Mouse (Mus musculus) 3T3-L1 (cell line): ENCODE data around the gene Paics.
"Not testable (repeated sequence)": the region's sequence is repeated elsewhere in the genome, so short reads cannot be mapped to it uniquely, and the experiment has no call there.

ENCODE experiments used
- DNase-seq: peaks from one replicate; pipeline ENCODE4 v3.0.0-alpha.2; 2015; ENCODE audit warnings: low read depth, low spot score

Paics gene

DNA sequence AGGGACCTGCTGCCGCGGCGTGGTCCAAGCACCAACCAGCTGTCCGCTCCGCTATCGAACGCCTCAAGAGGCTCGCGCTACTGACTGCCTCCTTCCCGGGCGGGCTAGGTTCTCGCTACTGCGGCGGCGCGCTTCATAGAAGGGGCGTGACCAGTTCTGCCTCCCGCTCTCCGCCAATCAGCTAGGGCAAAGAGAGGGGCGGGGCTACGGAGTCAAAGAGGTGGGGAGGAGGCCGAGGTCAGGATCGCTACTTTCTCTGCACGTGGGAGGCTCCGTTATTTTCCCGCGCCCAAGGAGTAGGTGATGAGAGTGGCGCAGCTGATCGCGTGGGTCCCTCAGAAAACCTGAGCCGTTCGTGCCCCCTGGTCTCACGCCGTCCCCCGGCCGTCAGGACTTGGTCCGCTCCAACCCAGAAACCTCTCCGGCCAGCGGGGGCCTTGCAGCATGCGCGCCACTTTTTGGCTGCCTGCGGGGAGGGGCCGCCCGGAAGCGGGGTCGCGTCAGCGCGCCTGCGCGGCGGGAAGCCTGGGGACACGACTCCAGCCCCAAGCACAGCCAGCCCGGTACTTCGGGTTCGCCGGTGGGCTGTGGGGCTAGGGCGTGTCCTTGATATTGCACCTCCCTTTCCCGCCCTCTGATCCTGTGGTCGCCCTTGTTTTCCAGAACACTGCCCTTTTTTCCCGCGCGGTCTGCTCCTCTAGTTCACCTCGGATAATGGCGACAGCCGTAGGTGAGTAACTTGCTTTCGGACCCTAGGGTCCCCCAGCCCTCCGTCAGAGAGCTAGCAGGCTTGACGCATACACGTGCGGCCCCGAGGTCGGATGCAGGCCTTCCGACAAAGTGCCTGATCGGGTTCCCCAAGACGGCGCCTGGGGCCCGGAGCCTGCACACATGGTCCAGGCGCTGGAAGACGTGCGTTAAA, at the start of gene Paics, which contains the start of gene Ppat:
Gene Paics, plus strand, starts transcription at position 202 of the 922 bp plus-strand sequence.
Gene Ppat, minus strand, starts transcription at position 473 of the 922 bp plus-strand sequence.
- peak; percentile 100 for DNase-seq

DNA sequence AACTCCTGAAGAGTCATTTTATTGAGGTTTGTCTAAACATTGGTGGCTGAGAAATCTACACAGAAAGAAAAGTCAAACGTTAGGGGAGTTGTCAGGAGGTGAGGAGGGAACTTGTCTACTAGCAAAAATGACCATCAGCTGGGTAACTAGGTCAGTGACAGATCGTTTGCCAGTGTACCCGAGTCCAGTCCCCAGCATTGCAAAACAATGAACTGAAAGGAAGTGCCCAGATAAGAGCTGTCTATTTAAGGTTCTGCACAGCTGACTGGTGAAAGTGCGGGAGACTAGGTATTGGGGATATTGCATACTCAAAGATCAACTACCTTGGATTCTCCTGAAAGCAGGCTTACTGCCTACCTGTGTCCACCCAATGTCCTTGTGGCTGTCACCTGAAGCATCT, 49.0 kb upstream of the Paics start:
- no peak for DNase-seq

DNA sequence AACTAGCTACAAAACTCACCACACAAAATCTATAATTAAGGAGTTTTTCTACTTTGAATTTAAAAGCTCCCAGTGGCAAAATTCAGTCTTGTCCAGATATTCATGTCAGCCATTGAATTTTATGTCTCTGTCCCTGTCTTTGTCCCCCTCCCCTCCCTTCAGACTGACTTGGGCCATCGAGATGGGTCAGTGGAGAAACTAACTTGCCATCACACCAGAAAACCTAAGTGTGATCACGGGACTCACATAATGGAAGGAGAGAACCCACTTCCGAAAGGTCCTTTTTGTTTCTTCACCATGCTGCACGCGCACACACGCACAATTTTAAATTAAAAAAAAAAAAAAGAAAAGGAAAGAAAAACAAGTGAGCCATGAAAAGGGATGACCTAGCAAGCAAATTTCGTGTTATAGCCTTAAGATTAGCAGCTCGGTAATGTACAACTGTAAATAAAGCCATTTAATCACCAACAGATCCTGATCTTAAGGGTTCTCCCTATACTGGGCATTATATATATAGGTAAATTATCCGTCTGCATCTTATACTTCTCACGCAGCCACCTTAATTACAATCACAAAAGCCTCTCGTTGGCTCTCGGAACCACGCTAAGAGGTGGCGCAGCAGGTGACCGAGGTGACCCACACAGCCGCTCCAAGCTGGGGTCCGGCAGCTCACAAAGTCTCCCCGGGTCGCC, 46.2 kb upstream of the Paics start:
- peak; percentile 42 for DNase-seq

GRCm38 (mm10) chr5:76905405-76906154, 45.5 kb upstream of the Paics start, which contains the start of gene Aasdh:
TSS of gene Aasdh (minus strand) at chr5:76905514.
- peak; percentile 96 for DNase-seq

DNA sequence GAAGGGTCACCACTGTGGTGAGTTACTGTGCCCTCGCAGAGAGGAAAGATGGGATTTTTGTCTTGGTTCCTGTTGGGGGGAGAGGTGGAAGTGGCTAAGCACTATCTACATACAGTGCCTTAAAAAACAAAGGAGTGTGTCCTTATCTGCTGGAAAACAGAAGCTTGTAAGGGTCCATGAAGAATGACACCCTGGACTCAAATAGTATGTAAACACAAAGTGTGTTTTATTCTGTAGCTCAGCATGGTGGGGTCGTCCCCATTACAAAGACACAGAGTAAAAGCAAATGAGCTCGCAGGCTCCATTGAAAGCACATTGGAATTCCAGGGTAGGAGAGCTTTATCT, 45.0 kb upstream of the Paics start:
- DNase-seq: no peak

DNA sequence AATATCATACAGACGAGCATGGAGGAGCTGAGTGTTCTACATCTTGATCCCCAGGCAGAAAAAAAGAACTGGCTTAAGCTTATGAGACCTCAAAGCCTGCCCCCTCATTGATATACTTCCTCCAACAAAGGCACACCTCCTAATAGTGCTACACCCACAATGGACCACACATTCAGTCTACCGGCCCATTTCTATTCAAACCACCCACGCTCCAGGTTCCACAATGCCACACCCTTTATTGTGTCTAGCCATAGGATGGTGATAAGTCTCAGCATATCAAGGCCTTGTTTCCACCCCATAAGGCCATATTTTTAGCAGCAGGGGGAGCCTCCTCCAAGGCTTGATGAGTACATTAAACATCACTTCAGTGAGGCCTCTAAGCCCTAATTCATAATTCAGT, 40.3 kb upstream of the Paics start:
- DNase-seq: no peak

GRCm38 (mm10) chr5:76912522-76912921, 38.6 kb upstream of the Paics start:
- DNase-seq: not testable (repeated sequence)

- peak; percentile 80 for DNase-seq
These were observed 28.3 kb upstream of the Paics start for GRCm38 (mm10) chr5:76922833-76923232.

DNA sequence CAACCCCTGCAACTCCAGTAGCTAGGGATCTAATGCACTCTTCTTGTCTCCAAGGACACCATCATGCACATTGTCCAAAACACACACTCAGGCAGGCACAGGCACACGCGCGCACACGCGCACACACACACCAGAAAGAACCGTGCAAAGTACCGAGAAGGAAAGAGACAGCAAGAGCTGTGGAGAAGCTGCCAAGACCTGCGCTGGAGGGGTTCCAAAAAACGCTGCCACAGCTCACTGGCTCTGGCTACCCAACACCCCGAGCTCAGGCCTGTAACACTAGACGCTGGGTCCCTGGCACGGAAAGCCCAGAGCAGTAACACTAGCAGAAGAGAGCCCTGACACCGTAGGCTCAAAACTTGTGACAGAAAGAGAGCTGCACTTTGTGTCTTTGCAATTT, 27.7 kb upstream of the Paics start:
- peak; percentile 65 for DNase-seq

- no peak for DNase-seq
These were observed 26.8 kb upstream of the Paics start for GRCm38 (mm10) chr5:76924296-76924695.

DNA sequence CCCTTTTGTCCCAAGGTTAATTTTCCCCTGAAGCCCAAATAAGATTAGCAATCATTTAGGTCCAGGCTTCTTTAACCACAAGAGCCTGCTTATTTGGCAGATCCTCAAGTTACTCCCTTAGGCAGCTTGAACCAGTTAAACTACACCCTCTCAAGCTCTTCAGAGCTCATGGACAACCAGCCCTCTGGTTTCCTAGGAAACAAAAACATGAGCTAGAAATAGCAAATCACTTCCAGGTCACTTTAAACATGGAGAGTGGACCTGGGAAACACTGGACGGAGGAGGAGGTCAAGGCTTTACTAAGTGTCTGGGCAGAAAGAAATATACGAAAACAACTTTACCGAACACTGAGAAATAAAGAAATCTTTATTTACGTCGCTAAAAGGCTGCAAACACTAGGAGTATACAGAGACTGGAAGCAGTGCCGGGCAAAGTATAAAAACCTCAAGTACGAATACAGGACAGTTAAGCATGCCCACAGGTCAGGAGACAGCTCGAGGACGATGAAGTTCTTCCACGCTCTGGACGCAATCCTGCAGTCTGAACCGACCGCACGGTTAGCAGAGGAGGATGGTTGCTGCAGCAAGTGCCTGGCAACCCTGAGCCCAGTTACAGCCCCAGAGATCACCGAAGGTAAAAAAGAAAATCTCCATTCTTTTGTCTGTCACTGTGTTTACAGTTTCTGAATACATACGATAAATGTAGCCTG, 22.8 kb upstream of the Paics start:
- DNase-seq: peak; percentile 96

DNA sequence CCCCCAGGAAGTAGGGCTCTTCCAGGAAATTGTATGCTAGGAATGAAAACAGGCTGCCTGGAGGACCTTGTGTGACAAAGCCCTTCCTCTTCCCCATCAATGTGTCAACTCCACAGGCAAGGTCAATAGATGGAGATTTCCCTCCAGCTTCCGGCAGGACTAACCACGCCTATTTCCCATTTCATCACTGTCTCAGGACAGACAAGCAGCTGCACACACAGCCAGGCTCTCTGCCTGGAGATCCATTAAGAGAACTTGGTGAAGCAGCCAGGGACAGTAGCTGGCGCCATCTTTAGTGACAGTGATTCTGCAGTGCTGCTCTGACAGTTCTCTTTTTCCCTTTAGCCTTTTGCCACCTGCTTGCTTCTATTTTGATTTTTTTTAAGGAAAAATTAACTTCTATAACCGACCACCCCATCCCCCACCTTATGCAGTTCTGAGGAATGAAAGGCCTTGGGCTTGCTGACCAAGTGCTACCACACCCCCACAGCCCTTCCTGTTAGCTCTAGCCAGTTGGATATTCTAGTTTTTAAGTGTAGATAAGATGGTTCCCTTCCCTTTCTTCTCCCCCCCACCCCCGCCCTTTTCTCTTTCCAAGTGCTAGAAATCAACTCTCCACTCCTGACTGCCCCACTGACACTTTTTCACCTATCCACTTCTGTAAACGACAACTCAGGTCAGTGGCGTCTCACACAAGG, 21.8 kb upstream of the Paics start:
- peak; percentile 74 for DNase-seq

DNA sequence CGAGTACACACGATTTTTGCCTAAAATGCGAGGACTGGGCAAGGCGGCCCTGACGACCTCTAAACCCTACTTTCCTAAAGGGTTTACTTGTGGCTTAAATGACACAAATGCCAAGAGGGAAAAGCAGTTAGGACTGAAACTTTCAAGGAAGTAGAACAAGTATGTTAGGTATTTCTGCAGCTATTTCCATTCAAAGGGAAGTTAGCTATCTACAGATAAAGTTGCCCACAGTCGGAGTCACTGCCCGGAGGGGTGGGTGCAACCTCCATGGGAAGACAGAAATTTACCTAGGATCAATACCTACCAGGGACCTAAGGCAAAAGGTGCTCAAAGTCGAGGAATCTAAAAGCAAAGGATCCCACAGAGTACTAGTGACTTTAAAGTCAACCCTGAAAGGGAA, 11.4 kb upstream of the Paics start:
- no peak for DNase-seq

GRCm38 (mm10) chr5:76941975-76942374, 9.1 kb upstream of the Paics start:
- no peak for DNase-seq

- DNase-seq: no peak
These were observed 8.6 kb upstream of the Paics start for GRCm38 (mm10) chr5:76942505-76942904.

- no peak for DNase-seq
These were observed 6.0 kb upstream of the Paics start for GRCm38 (mm10) chr5:76944965-76945677.

DNA sequence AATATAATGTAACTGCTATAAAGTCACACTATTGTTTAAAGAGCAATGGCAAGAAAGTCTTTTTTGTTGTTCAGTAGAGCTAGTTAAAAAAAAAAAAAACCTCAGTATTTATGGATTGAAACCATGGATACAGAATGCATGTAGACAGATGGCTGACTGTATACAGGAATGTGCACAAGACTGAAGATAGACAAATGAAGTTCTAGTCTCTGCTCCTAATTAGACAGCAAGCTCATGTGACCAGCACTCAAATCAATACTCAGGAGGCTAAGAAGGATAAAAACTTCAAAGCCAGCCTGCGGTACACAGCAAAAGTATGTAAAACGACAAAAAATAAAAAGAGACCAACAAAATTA, 5.5 kb upstream of the Paics start:
- DNase-seq: no peak

DNA sequence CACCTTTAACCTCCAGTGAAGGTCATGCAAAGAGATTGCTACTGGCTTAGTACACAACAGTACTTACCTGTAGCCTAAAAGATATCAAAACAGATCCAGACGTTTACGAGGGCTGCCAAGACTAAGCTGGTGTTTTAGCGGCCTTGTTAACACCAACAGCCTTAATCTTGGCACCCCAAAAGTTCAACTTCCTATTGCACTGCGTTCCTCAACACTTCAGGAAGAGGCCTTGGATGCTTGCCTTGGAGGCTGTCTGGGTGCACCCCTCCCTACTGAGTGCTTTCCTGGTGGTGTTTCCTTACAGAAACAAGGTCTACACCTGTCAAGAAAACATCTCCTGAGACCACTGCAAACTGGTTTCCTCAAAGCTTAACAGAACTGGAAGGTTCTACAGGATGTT, 4.0 kb upstream of the Paics start:
- DNase-seq: no peak

GRCm38 (mm10) chr5:76947758-76948157, 3.3 kb upstream of the Paics start:
- no peak for DNase-seq
